Mouse (Mus musculus): ENCODE measurements around the gene Dhrs13. TPM values are rescaled to one million over a fixed set of nuclear protein-coding genes. Genes with fewer than 3 reads are reported as not detected.

Dhrs13 gene
- polyA plus RNA-seq (2012): 7.4 and 8.4 TPM in 2 replicates

GRCm38 (mm10) chr11:78031947-78032808, at the start of gene Dhrs13:
Gene Dhrs13 (plus strand): TSS chr11:78032280.

GRCm38 (mm10) chr11:77982441-77982905, 49.6 kb upstream of the Dhrs13 start, which contains the start of gene Phf12:
Gene Phf12 (plus strand): TSS chr11:77982754.

GRCm38 (mm10) chr11:78037831-78038752, 6.0 kb downstream of the Dhrs13 start, which contains the start of gene Flot2:
Gene Flot2 (plus strand): TSS chr11:78037931.

GRCm38 (mm10) chr11:78079961-78080921, 48.2 kb downstream of the Dhrs13 start, which contains the start of gene Eral1:
Gene Eral1 (minus strand): TSS chr11:78080383.

Other genes with a start within 250 kb of the Dhrs13 start
- gene Gm10277, start 244.5 kb upstream of the Dhrs13 start, polyA plus RNA-seq (2012): 0.03 TPM in 2 replicates
- 0.03 and 0.04 TPM in 2 replicates for gene Pipox, start 138.2 kb upstream of the Dhrs13 start, polyA plus RNA-seq (2012)
- not detected in 2 replicates for gene Sez6, start 101.5 kb upstream of the Dhrs13 start, polyA plus RNA-seq (2012)
- 194 and 232 TPM in 2 replicates for gene Phf12, start 49.5 kb upstream of the Dhrs13 start, polyA plus RNA-seq (2012)
- gene Flot2, start 5.7 kb downstream of the Dhrs13 start, polyA plus RNA-seq (2012): 55.6 and 72.3 TPM in 2 replicates
- 3.4 TPM in 2 replicates for gene Eral1, start 48.1 kb downstream of the Dhrs13 start, polyA plus RNA-seq (2012)
- 24.6 and 33.3 TPM in 2 replicates for gene Fam222b, start 62.4 kb downstream of the Dhrs13 start, polyA plus RNA-seq (2012)
- gene Traf4, start 133.3 kb downstream of the Dhrs13 start, polyA plus RNA-seq (2012): 29.8 and 41.4 TPM in 2 replicates
- 3.1 and 4.3 TPM in 2 replicates for gene Nek8, start 144.4 kb downstream of the Dhrs13 start, polyA plus RNA-seq (2012)
- 34.7 and 38.4 TPM in 2 replicates for gene Tlcd1, start 144.4 kb downstream of the Dhrs13 start, polyA plus RNA-seq (2012)
- gene Rpl23a, start 151.3 kb downstream of the Dhrs13 start, polyA plus RNA-seq (2012): 1,982 and 2,223 TPM in 2 replicates
- gene Rab34, start 156.2 kb downstream of the Dhrs13 start, polyA plus RNA-seq (2012): 3.0 and 4.5 TPM in 2 replicates
- gene Proca1, start 161.1 kb downstream of the Dhrs13 start, polyA plus RNA-seq (2012): 0.18 and 0.67 TPM in 2 replicates
- gene Sdf2, start 213.5 kb downstream of the Dhrs13 start, polyA plus RNA-seq (2012): 9.6 and 11.2 TPM in 2 replicates
- gene Supt6, start 213.7 kb downstream of the Dhrs13 start, polyA plus RNA-seq (2012): 82.2 and 96.4 TPM in 2 replicates
- gene 2610507B11Rik, start 229.5 kb downstream of the Dhrs13 start, polyA plus RNA-seq (2012): 88.7 and 97.6 TPM in 2 replicates

All from megakaryocyte-erythroid progenitor cell, adult 5 weeks (primary cell).